Mouse (Mus musculus): ENCODE measurements at regions not wholly inside any gene's neighbourhood (a gene's known extent, or its start where the extent isn't known, plus 50 kb on each side); places are given as distances from the start of the nearest gene placed in this dataset.
A peak's percentile ranks its signal among the peaks of the same experiment; 100 is the strongest.

DNA sequence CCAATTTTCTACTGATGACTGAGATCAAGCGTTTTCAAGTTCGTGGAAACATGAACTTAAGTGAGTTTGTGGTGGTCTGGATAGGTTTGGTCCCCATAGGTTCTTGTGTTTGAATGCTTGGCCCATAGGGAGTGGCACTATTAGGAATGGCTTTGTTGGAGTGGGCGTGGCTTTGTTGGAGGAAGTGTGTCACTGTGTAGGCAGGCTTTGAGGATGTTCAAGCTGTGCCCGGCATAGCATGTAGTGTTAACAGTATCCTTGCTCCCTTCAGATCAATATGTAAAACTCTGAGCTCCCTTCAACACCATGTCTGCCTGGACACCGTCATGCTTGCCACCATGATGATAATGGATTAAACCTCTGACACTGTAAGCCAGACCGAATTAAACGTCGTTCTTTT, 112.7 kb upstream of the Pard3b start:
- no peaks in the 10 kb centered on the region for H3K36me3 ChIP-seq
- H3K4me1 ChIP-seq (replicated peaks): peaks cover 15% of the 10 kb centered on the region
- no peak for ATAC-seq
- no peak overlapping the region for H3K4me2 ChIP-seq (replicated peaks)
- H3K9ac ChIP-seq (replicated peaks): no peak overlapping the region
- WGBS: 89% methylated on average over 8 of the region's 8 CpGs
- no peak overlapping the region for H3K27ac ChIP-seq
- H3K4me3 ChIP-seq (replicated peaks): no peak overlapping the region
- H3K9me3 ChIP-seq: no peaks in the 10 kb centered on the region
- no peaks in the 10 kb centered on the region for H3K27me3 ChIP-seq

- WGBS: 82% methylated on average over 15 of the region's 15 CpGs
- no peak overlapping the region for H3K4me2 ChIP-seq (replicated peaks)
- H3K36me3 ChIP-seq: no peaks in the 10 kb centered on the region
- H3K9me3 ChIP-seq: no peaks in the 10 kb centered on the region
- no peak for ATAC-seq
- H3K27me3 ChIP-seq: no peaks in the 10 kb centered on the region
- no peak overlapping the region for H3K27ac ChIP-seq
- H3K4me1 ChIP-seq (replicated peaks): peaks cover 25% of the 10 kb centered on the region
- H3K9ac ChIP-seq (replicated peaks): no peak overlapping the region
- no peak overlapping the region for H3K4me3 ChIP-seq (replicated peaks)
Measured at GRCm38 (mm10) chr1:61528757-61529156, 109.9 kb upstream of the Pard3b start.

DNA sequence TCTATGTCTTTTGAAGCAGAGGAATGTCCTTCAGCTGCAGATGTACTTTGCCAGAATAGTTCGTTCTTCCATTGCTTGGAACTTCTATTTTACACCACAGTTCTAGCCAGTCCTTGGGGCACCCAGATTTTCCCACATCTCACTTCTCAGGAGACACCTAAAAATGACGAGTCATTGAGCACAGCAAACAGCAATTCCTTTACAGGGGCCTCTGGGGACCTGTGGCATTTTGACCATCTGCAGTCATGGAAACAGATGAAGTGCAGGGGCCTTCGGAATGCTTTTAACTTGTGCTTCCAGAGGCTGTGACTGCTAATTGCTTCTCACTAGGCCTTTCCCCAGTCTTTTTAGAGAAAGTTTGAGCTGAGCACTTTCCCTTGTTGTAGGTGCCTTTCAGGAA, 108.5 kb upstream of the Pard3b start:
- WGBS: 21% methylated on average over 3 of the region's 3 CpGs
- Histone ChIP-seq H3K27me3 (no peaks in the 10 kb centered on the region), H3K27ac (no peak overlapping the region), H3K4me3 (replicated peaks) (no peak overlapping the region), H3K4me2 (replicated peaks) (no peak overlapping the region), H3K9ac (replicated peaks) (no peak overlapping the region), H3K4me1 (replicated peaks) (peaks cover 25% of the 10 kb centered on the region), H3K36me3 (no peaks in the 10 kb centered on the region), H3K9me3 (no peaks in the 10 kb centered on the region)
- ATAC-seq: no peak

DNA sequence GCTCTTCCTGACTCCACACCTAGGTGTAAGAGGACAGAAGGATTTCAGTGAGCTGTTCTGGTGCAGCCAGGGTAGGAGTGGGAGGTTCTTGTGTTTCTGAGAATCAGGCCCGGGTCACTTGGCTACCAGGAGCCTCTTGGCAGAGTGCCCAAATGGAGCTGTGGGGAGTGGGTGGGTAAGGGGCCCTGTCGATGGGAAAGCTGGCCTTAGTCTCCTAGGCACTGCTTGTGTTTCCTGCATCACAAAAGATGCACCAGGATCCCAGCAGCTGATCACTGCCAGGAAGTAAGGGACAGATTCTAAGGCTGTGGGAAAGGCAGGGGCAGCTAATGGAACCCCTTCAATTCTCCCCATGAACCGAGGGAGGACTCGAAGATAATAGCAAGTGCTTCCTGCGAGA, 107.1 kb upstream of the Pard3b start:
- H3K4me1 ChIP-seq (replicated peaks): peaks cover 25% of the 10 kb centered on the region
- ATAC-seq: peak; percentile 85
- H3K9ac ChIP-seq (replicated peaks): no peak overlapping the region
- peak overlapping the region; percentile 57; the same call in 1 of the 2 replicates for H3K27ac ChIP-seq
- no peaks in the 10 kb centered on the region for H3K36me3 ChIP-seq
- no peaks in the 10 kb centered on the region for H3K9me3 ChIP-seq
- H3K4me3 ChIP-seq (replicated peaks): no peak overlapping the region
- H3K4me2 ChIP-seq (replicated peaks): no peak overlapping the region
- no peaks in the 10 kb centered on the region for H3K27me3 ChIP-seq
- whole genome bisulfite sequencing: 27% methylated on average over 5 of the region's 5 CpGs

- WGBS: 81% methylated on average over 3 of the region's 3 CpGs
- H3K4me3 ChIP-seq (replicated peaks): no peak overlapping the region
- no peak for ATAC-seq
- no peaks in the 10 kb centered on the region for H3K9me3 ChIP-seq
- no peak overlapping the region for H3K9ac ChIP-seq (replicated peaks)
- no peak overlapping the region for H3K27ac ChIP-seq
- no peak overlapping the region for H3K4me2 ChIP-seq (replicated peaks)
- no peaks in the 10 kb centered on the region for H3K27me3 ChIP-seq
- no peaks in the 10 kb centered on the region for H3K4me1 ChIP-seq (replicated peaks)
- no peaks in the 10 kb centered on the region for H3K36me3 ChIP-seq
Measured at GRCm38 (mm10) chr1:61540081-61540480, 98.5 kb upstream of the Pard3b start.

GRCm38 (mm10) chr1:61541166-61541565, 97.5 kb upstream of the Pard3b start:
- Histone ChIP-seq H3K9ac (replicated peaks) (no peak overlapping the region), H3K4me3 (replicated peaks) (no peak overlapping the region), H3K36me3 (no peaks in the 10 kb centered on the region), H3K27ac (no peak overlapping the region), H3K4me1 (replicated peaks) (no peaks in the 10 kb centered on the region), H3K4me2 (replicated peaks) (no peak overlapping the region), H3K9me3 (no peaks in the 10 kb centered on the region), H3K27me3 (no peaks in the 10 kb centered on the region)
- WGBS: 96% methylated on average over 4 of the region's 4 CpGs
- ATAC-seq: no peak

- Histone ChIP-seq H3K4me3 (replicated peaks) (no peak overlapping the region), H3K27ac (peak overlapping the region; percentile 51), H3K4me1 (replicated peaks) (0 out of 2 replicates have a peak, but pooled peaks cover 4% of the 10 kb centered on the region), H3K36me3 (no peaks in the 10 kb centered on the region), H3K4me2 (replicated peaks) (no peak overlapping the region), H3K9ac (replicated peaks) (no peak overlapping the region), H3K27me3 (no peaks in the 10 kb centered on the region), H3K9me3 (no peaks in the 10 kb centered on the region)
- peak; percentile 83 for ATAC-seq
- WGBS: 79% methylated on average over 21 of the region's 21 CpGs
Measured at GRCm38 (mm10) chr1:61552577-61553517, 85.8 kb upstream of the Pard3b start.

DNA sequence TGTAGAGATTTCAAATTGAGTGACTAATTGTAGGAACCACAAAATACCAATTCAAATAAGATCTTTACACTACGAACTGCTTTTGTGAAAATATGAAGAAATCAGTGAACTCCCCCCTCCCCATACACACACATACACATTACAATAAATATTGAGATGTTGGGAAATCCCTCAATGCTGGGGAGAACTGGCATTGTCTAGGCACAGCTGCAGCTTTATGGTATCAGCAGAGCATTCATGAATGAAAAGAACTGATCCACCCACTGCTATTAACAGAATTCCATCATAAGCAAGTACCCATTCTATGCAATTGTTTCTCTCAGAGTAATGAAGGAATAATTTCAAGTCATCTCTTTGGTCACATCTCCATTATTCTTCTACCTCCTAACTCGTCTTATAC, 79.1 kb upstream of the Pard3b start:
- no peak for ATAC-seq
- H3K4me3 ChIP-seq (replicated peaks): no peak overlapping the region
- no peaks in the 10 kb centered on the region for H3K36me3 ChIP-seq
- no peaks in the 10 kb centered on the region for H3K4me1 ChIP-seq (replicated peaks)
- WGBS: 77% methylated on average over 2 of the region's 2 CpGs
- no peaks in the 10 kb centered on the region for H3K9me3 ChIP-seq
- H3K4me2 ChIP-seq (replicated peaks): no peak overlapping the region
- H3K9ac ChIP-seq (replicated peaks): no peak overlapping the region
- H3K27ac ChIP-seq: no peak overlapping the region
- no peaks in the 10 kb centered on the region for H3K27me3 ChIP-seq

DNA sequence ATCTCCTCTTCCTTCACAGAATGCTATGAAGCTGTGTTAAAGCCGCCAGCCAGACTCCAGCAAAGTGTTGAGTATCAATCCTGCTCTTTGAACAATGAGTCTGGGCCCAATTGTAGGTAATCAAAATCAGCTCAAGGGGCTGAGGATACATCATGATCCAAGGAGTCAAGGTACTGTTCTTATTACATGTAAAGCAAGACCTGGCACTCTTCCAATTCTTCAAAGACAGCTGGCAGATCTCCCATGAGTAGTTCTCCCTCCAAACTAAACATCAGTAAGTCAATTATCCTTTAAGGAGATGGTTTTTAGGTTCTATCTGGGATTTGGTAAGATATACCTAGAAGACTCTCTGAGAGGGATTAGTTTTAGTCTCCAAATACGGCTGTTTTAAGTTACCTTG, 76.5 kb upstream of the Pard3b start:
- H3K4me2 ChIP-seq (replicated peaks): no peak overlapping the region
- no peak overlapping the region for H3K4me3 ChIP-seq (replicated peaks)
- no peak overlapping the region for H3K27ac ChIP-seq
- no peak for ATAC-seq
- H3K4me1 ChIP-seq (replicated peaks): no peaks in the 10 kb centered on the region
- H3K36me3 ChIP-seq: no peaks in the 10 kb centered on the region
- no peak overlapping the region for H3K9ac ChIP-seq (replicated peaks)
- no peaks in the 10 kb centered on the region for H3K9me3 ChIP-seq
- WGBS: 89% methylated on average over 2 of the region's 2 CpGs
- no peaks in the 10 kb centered on the region for H3K27me3 ChIP-seq

DNA sequence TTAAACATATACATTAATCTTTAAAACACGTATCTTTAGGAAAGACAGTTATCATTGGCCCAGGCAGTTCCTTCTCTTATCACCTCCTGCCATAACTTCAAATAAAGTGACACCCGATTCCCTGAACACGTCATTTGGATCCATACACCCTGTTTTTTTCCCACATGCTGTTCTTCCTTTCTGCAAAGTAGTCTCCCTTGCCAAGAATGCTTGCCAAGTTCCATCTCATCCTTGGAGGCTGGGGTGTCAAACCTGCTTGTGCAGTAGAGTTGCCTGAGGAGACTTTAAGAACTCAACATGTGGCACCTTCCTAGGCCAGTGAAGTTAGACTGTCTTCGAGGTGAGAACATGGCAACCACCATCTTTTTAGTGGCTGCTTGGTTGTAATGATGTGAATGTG, 73.2 kb upstream of the Pard3b start:
- WGBS: 89% methylated on average over 4 of the region's 4 CpGs

GRCm38 (mm10) chr1:61574276-61574675, 64.3 kb upstream of the Pard3b start:
- H3K4me3 ChIP-seq (replicated peaks): no peak overlapping the region
- no peak overlapping the region for H3K27ac ChIP-seq
- WGBS: 94% methylated on average over 2 of the region's 2 CpGs
- H3K4me1 ChIP-seq (replicated peaks): no peaks in the 10 kb centered on the region
- H3K36me3 ChIP-seq: no peaks in the 10 kb centered on the region
- H3K9me3 ChIP-seq: no peaks in the 10 kb centered on the region
- no peaks in the 10 kb centered on the region for H3K27me3 ChIP-seq
- H3K9ac ChIP-seq (replicated peaks): no peak overlapping the region
- ATAC-seq: no peak
- no peak overlapping the region for H3K4me2 ChIP-seq (replicated peaks)

More for the DNA sequence above, 73.2 kb upstream of the Pard3b start:
- no peaks in the 10 kb centered on the region for H3K9me3 ChIP-seq
- H3K27me3 ChIP-seq: no peaks in the 10 kb centered on the region
- H3K4me1 ChIP-seq (replicated peaks): no peaks in the 10 kb centered on the region
- ATAC-seq: no peak
- H3K4me3 ChIP-seq (replicated peaks): no peak overlapping the region
- H3K4me2 ChIP-seq (replicated peaks): no peak overlapping the region
- H3K27ac ChIP-seq: no peak overlapping the region
- no peaks in the 10 kb centered on the region for H3K36me3 ChIP-seq
- no peak overlapping the region for H3K9ac ChIP-seq (replicated peaks)

- H3K27me3 ChIP-seq: no peaks in the 10 kb centered on the region
- H3K4me3 ChIP-seq (replicated peaks): no peak overlapping the region
- WGBS: 91% methylated on average over 4 of the region's 4 CpGs
- H3K36me3 ChIP-seq: no peaks in the 10 kb centered on the region
- no peak for ATAC-seq
- no peak overlapping the region for H3K9ac ChIP-seq (replicated peaks)
- no peaks in the 10 kb centered on the region for H3K4me1 ChIP-seq (replicated peaks)
- H3K27ac ChIP-seq: no peak overlapping the region
- H3K4me2 ChIP-seq (replicated peaks): no peak overlapping the region
- no peaks in the 10 kb centered on the region for H3K9me3 ChIP-seq
Measured at GRCm38 (mm10) chr1:61576758-61577157, 61.9 kb upstream of the Pard3b start.

DNA sequence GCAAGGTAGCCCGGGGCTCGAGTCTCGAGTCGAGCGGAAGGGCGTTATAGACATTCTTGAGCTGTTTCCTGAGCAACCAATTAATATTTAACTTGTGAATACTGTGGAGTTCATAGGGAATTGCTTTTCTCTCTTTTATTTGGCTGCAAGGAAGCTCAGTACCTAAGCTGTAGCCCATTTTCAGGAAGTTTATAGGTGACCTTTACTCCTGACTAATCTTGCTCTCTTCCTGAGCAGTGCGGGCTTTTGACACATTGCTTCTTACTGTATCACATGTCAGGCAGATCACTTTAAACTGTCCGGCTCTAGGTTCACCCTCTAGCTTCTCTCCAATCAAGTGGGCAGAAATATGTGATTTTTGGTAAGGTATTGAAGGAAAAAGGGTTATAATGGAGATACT, 51.4 kb upstream of the Pard3b start:
- Histone ChIP-seq H3K9me3 (no peaks in the 10 kb centered on the region), H3K4me2 (replicated peaks) (no peak overlapping the region), H3K4me3 (replicated peaks) (no peak overlapping the region), H3K9ac (replicated peaks) (no peak overlapping the region), H3K4me1 (replicated peaks) (no peaks in the 10 kb centered on the region), H3K36me3 (no peaks in the 10 kb centered on the region), H3K27ac (no peak overlapping the region), H3K27me3 (no peaks in the 10 kb centered on the region)
- 93% methylated on average over 8 of the region's 8 CpGs for WGBS
- ATAC-seq: no peak
